Mouse (Mus musculus) frontal cortex, adult 2 months (tissue): ENCODE measurements around the gene Zbtb9. TPM values are rescaled to one million over a fixed set of nuclear protein-coding genes. Genes with fewer than 3 reads are reported as not detected.
"Not testable (repeated sequence)": the region's sequence is repeated elsewhere in the genome, so short reads cannot be mapped to it uniquely, and the experiment has no call there.

Source experiments
- DNase-seq, 2 experiments: peaks; one replicate each; pipeline ENCODE4 v3.0.0; 2022; ENCODE audit warnings: low spot score in 1 of 2; ENCODE audit errors: extremely low spot score in 1 of 2
- polyA plus RNA-seq: library from polyadenylated mRNA; depleted of rRNA; stranded (reverse); fragments of >200 nt; gene quantifications from 2 replicates; pipeline ENCODE4 v1.2.3, GENCODE M21; 2012; rRNA removed

Gene Zbtb9
- polyA plus RNA-seq, result 16.7 and 17.4 TPM in 2 replicates

DNA sequence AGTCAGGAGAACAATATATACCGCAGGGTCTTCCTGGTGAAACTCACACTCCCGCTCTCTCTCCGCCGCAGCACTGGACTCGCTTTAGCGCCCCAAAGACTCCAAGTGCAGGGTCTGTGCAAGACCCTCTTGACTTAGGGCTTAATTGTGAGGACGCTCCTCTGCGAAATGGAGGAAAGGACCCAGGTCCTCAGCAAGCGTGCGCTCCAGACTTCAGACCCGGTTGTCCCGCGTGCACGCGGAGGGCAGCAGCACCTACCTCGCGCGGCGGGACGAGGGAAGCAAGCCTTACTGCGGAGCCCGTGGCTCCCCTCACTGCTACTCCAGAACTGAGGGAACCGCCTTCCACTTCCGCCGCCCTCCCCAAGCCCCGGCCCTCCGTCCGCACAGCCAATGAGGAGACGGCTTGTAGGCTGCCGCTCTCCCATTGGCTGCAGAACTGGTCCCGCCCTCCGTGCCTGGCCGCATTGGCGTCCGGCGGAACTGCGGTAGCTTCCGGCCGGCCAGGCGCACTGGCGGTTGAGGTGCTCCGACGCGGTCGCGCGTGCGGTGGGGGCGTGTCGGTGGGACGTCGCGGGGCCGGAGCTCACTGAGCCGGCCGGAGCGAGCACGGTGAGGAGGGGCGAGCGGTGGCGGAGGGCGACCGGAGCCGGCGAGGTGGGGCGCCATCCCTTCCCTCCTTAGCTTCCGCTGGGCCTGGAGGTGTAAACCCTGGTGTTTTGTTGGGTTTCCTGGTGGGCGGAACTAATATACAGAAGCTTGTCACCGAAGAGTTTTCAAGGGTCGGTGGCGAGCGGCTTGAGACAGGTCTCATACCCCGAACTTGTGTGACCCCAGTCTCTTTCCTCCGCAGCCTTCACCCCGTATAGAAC, at the start of gene Zbtb9:
TSS of gene Zbtb9 (plus strand) at position 465 of the 872 bp plus-strand sequence.
- DNase-seq, result peak; percentile 94 to 97

DNA sequence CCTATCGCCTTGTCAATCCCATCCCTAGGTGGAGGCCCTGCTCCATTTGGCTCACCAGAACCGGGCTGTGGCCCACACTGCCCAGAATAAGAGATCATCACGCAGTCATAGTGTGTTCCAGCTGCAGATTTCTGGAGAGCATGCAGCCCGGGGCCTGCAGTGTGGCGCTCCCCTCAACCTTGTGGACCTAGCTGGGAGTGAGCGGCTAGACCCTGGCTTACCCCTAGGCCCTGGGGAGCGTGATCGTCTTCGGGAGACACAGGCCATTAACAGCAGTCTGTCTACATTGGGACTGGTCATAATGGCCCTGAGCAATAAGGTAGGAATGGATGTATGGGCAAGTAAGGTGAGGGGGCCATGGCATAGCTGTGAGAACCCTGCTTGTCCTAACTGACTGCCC, 47.6 kb upstream of the Zbtb9 start:
- DNase-seq, result not testable (repeated sequence)

DNA sequence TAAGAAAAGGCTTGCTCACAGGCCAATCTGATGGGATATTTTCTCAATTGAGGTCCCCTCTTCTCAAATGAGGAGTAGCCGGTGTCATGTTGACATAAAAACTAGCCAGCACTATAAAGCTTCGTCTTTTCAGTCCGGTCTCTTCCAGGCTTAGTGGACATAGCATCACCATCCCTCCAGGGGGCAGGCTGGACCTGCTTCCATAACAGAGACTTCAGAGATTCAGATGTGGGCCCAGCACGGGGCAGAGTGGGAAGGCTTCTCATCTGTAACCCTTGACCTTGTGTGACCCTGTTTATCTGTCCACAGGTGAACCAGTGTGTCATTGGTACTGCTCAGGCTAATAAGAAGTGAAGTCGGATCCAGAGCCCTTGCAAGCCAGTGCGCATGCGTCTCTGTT, 41.2 kb upstream of the Zbtb9 start:
- DNase-seq, result peak in 1 of 2 experiments; percentile 56

DNA sequence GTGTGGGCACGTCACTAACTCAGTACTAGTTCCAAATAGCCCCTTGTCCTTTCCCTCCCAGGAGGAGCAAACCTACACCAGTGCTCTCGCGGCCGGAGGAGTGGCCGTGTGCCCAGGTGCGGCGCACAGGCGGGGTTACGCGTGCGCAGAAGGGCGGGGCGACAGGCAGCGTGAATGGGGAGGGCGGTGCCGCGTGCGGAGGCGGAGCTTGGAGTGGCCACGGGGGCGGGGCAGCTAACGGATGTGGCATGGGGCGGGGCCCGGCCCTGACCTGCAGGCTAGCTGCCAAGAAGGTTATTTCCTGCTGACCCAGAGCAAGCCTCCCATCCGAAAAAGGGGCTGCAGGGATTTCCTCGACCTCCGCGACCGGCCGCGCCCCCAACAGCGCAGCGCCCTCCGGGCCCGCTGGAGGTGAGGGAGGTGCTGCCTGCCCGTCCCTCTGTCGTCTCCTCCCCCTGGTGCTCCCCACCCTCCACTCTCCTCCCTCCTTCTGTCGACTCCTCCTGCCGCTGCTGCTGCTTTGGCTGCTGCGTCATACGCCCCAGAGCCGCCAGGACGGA, 40.0 kb upstream of the Zbtb9 start, which contains the start of gene Phf1:
TSS of gene Phf1 (plus strand) at position 214 of the 560 bp plus-strand sequence.
- peak; percentile 88 to 97 for DNase-seq

DNA sequence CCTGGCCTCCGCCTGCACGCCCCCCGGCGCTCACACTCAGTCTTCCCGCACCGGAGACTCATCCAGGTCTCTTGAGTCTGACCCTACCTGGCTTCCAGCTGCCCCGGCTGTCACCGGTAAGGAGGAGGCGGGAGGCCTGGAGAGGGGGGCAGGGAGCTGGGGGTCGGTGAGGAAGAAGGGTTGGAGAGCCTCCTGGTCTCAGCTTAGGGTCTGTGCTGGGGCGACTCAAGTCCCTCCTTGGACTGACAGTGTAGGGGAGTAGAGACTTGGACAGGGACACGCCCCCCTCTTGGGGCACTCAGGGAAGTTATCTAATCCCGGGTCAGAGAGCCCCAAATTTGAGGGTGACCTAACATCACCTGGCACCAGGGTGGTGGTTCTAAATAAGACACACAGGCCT, 39.5 kb upstream of the Zbtb9 start:
- no peak for DNase-seq

DNA sequence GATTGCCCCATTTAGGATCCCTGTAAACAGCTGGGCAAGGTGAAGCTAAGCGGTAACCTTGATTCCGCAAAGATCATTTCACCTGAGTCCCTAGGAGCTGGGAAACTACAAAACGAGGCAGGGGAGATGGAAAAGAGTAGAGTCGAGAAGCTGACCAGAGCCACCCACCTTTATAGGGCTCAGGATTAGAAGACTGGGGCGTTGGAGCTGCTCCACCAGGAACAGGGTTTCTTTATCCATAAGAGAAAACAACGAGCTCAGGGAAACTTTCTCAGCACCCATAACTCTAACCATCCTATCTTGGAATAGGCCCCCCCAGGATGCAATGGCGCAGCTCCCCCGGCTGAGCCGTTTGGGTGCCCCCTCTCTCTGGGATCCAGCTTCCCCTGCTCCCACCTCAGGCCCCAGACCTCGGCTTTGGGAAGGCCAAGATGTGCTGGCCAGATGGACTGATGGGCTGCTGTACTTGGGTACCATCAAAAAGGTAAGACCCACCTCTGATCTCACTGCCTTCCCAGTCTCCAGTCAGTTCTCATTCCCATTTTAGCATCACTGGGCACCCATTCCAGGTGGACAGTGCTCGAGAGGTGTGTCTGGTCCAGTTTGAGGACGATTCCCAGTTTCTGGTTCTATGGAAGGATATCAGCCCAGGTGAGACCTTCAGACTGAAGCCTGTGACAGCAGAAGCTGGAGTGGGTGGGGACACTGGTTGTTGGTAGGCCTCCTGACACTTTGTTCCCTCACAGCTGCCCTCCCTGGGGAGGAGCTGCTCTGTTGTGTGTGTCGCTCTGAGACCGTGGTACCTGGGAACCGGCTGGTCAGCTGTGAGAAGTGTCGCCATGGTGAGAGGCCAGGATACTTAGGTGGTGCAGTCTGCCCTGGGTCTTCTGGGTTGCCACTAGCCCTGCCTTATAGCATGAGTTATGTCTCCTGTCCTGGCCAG, 38.8 kb upstream of the Zbtb9 start:
- DNase-seq, result no peak

DNA sequence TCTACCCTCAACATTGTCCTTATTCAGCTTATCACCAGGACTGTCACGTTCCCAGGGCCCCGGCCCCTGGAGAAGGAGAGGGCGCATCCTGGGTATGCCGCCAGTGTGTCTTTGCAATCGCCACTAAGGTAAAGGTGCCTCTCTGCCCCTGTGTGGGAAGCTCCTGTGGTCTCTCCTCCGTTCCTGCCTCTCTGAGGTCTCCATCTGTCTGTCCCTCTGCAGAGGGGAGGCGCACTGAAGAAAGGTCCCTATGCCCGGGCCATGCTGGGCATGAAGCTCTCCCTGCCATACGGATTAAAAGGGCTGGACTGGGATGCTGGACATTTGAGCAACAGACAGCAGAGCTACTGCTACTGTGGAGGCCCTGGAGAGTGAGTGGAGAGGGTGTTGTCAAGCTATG, 37.9 kb upstream of the Zbtb9 start:
- DNase-seq, result no peak

DNA sequence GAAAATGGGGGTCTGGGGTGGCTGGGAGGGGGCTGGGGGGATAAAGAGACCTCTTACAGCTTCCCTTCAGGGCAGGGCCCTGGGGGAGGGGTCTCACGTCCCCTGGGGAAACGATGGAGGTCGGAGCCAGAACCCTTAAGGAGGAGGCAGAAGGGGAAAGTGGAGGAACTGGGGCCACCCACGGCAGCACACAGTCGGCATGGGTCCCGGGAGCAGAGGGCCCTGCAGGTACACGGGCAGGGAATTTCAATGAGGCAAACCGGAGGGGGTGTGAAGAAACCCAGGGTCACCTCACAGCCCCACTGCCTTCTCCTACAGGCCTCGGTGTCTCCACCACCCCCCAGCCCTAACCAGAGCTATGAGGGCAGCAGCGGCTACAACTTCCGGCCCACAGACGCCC, 36.5 kb upstream of the Zbtb9 start:
- no peak for DNase-seq

DNA sequence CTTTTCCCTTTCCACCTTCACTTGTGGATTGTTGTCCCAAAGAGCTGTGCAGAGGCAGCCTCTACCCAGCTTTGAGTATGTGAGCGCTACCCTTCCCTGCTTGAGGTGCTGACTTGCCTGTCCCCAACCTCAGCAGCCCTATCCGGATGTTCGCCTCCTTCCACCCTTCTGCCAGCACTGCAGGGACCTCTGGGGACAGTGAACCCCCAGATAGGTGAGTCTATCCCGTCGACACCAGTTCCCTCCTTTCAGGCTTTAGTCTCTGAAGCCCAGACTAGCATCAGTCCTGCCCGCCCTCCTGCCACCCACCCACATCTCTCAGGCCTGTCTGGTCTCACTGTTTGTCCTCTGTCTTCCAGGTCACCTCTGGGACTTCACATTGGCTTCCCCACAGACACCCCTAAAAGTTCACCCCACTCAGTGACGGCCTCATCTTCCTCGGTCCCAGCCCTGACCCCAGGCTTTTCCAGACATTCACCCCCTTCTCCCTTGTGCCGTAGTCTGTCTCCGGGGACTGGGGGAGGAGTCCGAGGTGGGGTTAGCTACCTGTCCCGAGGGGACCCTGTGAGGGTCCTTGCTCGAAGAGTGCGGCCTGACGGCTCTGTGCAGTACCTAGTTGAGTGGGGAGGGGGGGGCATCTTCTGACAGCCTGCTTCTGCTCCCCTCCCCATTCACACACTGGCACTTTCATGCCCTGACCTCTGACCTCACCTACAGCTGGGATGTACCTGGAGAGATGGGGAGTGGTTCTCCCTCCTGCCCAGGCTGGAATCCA, 35.9 kb upstream of the Zbtb9 start:
- DNase-seq, result no peak

DNA sequence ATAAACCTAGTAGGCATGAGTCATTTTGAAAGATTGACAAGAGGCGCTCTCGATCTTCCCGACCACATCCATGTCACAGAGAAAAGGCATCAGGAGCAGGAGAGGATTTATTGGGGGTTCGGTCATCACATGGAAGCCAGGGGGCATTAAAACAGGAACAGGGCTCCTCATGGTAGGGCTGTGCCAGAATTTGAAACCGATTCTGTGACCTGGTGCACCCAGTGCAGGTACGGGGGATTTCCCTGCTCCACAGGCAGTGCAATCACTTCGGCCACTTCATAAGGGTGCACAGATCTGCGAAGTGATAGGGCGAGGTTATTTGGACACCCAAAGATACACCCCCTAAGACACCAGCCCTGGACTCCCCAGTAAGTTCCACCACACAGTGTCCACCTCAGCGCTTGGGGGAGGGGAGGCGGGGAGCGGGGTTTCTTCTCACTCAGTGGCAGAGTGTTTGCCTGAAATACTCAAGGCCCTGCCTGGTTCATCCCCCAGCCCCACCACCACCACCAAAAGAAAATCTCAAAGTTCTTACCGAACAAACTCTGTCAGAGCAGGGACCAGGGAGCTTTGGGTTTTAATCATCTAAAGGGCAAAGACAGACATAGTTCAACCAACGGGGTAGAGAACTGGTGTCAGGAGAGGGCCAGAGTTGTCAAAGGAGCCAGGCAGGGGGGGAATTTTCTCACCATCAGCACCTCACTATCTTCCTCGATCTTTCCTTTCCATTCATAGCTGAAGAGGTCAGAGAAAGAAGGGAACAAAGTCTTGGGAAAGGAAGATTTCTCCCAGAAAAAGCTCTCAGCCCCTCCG, 34.9 kb upstream of the Zbtb9 start:
- no peak for DNase-seq

DNA sequence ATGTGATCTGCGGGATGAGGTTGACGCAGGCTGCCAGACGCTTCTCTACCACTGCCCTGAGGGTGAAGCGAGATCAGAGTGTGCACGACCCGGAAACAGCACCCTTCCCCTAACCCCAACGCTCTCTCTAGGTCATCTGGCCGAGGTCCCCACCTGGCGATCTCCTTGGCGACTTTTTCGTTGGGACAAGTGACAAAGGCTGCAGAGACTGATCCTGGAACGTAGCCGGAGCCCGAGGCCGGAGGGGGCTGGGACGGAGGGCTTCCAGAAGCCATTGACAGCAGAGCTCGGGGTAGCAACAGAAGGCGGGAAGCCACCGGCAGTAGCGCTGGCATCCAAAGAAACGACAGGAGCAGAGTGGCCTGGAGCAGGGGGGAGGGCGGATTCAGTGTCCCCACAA, 34.2 kb upstream of the Zbtb9 start:
- no peak for DNase-seq

DNA sequence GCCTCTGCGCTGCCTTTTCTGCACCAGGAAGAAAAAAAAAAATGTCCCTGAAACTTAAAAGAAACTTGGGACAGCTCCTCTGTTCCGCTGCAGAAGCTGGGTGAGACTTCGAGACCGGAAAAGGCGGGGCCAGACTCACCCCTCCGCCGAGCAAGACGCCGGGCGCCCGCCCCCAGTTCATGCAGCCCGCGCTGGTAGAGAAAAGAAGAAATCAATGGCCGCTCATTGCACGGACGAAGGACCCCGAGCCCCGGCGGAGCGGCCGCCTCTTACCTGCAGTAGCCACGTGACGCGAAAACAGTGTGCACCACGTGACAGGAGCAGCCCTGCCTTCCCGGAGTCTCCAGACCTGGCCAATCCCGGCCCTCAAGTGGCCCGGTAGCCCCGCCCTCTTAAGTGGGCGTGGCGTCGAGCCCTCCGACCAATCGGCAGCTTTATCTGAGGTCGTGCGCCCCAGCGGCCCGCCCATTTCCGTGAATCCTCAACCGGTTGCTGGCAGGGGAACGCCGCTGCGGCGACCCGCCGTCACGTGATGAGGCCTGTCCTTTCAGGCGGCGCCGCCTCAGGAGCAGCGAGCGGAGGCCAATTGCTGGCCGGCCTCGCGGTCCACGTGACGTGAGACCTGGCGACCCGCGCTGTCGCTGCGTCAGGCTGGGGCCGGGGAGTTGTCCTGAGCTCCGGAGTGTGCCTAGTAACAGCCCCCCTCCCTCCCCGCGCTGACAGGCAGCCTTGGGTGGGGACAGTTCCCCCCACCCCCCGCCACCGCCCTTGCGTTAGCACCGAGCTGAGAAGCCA, 33.6 kb upstream of the Zbtb9 start, which contains the start of gene Cuta:
TSS of gene Cuta (minus strand) at position 392 of the 795 bp plus-strand sequence.
- DNase-seq, result peak; percentile 99 to 100

DNA sequence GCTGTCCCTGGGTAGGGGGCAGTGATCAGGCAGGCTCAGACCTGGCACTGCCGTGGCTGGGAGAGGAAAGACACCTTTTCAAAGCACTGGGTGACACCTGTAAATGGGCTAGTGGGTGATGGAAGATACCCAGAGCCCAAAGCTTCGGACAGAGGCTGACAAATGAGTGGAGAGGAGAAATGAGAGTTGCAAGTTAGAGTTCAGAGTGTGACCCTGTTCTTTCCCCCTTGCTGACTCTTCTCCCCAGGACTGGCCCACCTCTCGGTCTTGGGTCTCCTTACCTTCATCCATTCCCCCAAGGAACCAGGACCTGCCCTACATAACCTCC, 33.0 kb upstream of the Zbtb9 start:
- no peak for DNase-seq

DNA sequence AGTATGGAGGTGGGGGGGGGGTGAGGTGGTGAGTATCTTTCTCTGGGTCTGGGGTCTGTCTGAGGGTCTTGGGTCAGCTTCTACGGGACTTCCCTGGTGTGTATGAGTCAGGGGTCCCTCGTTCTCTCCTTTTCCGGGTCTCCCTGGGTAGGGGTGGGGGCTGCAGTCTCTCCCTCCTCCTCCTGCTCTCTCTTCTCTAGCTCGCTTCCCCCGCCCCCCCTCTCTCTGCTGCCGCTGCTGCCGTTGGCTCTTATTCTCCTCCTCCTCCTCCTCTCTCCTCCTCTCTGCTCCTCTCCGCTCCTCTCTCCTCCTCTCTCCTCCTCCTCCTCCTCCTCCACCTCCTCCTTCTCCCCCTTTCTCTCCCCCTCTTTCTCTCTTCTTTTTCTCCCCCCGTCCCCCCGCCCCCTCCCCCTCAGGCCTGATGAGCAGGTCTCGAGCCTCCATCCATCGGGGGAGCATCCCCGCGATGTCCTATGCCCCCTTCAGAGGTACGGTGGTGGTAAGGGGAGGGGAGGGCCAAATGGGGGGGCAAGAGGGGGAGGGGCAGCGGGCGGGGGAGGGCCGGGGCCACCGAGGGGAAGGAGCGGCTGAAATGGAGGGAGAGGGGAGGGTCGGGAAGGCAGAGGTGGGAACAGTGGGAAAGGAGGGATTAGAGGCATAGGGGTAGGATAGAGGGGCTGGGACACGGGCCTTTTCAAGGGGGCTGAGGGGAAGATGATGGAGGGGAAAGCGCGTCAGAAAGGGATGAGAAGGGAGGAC, 31.8 kb upstream of the Zbtb9 start, which contains the start of gene Syngap1:
TSS of gene Syngap1 (plus strand) at position 223 of the 759 bp plus-strand sequence.
- DNase-seq, result peak in 1 of 2 experiments; percentile 58

DNA sequence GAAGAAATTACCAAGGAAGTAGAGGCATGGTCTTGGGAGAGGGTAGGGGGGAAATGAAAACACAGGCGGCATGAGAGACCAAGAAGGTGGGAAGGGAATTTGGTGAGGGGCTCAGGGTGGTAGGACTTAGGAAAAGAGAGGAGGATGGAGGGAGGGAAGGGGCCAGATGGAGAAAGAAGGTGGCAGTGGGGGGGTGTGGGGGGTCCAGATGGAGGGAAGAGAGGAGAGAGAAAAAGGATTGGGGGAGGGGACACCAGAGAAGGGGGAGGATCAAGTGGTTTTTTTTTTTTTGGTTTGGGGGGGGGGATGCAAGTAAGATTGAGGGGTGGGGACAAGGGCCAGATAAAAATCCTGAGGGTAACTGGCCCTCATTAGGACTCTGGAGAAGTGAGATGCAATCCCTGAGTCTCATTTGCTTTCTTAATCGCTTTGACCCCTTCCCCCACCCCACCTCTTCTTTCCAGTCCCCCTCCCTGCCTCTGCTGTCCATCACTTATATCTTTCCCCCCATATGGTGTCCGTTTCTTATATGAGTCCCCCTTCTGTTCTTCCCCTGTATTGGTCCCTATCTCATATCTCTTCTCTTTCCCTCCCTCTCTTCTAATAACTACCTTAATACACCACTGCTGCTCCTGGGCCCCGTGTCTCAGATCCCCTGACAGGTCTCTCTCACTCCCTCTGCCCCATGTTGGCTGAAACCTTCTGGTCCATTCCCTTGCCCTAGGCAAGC, 31.0 kb upstream of the Zbtb9 start:
- no peak for DNase-seq

DNA sequence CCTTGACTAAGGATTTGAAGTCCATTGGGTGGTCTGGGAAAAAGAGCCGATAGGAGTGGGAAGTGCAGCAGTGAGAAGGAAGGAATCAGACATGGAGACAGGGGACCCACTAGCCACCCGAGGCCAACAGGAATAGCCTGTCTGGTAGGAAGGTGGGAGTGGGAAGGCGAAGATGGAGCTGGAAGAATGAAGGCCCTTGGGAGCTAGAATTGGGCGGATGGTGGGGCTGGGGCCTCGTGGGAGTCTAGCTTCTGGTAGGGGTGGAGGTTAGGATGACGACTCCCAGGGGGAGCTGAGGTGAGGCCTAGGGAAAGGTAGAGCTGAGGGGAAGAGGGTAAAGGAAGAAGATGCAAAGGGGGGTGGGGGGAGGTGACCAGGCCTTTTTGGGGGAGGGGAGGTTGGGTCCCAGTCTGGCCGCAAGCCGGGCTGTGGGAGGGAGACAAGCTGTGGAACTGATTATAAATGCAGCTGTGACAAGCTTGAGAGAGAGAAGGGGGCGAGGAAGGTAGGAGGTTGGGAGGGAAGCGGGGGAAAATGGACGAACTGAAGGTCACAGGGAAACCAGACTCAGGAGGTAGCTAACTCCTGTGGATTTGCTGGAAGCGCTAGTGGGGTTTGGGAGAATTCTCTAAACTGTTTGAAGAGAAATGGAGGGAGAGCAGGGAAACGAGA, 27.0 kb upstream of the Zbtb9 start:
- DNase-seq, result peak in 1 of 2 experiments; percentile 71
